Mouse (Mus musculus) liver, embryonic 11.5 days (tissue): ENCODE data around the gene Sfxn5. TPM values are rescaled to one million over a fixed set of nuclear protein-coding genes. Genes with fewer than 3 reads are reported as not detected.

Source experiments
- ATAC-seq: fragments of 200-750 bp; cut with Nextera tagmentation; replicated peaks from 2 replicates; pipeline ENCODE4 v1.8.0; 2017; ENCODE audit warnings: moderate number of reproducible peaks, mild to moderate bottlenecking, moderate TSS enrichment, moderate library complexity; ENCODE audit not compliant: low FRiP score
- DNase-seq: peaks from one replicate; pipeline ENCODE4 v3.0.0-alpha.2; 2017; ENCODE audit warnings: low spot score
- H3K27ac ChIP-seq: fragments of 300-500 bp; sonication (generic); 2 replicates; pipeline ENCODE4 v1.5.1; 2014; ENCODE audit warnings: mild to moderate bottlenecking, low read depth, low read length, control low read depth
- H3K27me3 ChIP-seq: fragments of 300-500 bp; sonication (generic); replicated peaks from 2 replicates; pipeline ENCODE4 v1.6.1; 2014; ENCODE audit warnings: low read length, mixed read lengths; ENCODE audit not compliant: control insufficient read depth, insufficient read depth
- H3K36me3 ChIP-seq: fragments of 300-500 bp; sonication (generic); 2 replicates; pipeline ENCODE4 v1.6.1; 2014; ENCODE audit warnings: mild to moderate bottlenecking, low read length, moderate library complexity, mixed read lengths; ENCODE audit not compliant: control insufficient read depth, insufficient read depth
- H3K4me1 ChIP-seq: fragments of 300-500 bp; sonication (generic); replicated peaks from 2 replicates; pipeline ENCODE4 v1.6.1; 2014; ENCODE audit warnings: low read length, mixed read lengths; ENCODE audit not compliant: control insufficient read depth, insufficient read depth
- H3K4me2 ChIP-seq: fragments of 300-500 bp; sonication (generic); 2 replicates; pipeline ENCODE4 v1.6.1; 2014; ENCODE audit warnings: mild to moderate bottlenecking, control low read depth, moderate library complexity
- H3K4me3 ChIP-seq: fragments of 300-500 bp; sonication (generic); 2 replicates; pipeline ENCODE4 v1.5.1; 2014; ENCODE audit warnings: low read depth, low read length, control low read depth
- H3K9ac ChIP-seq: fragments of 300-500 bp; sonication (generic); 2 replicates; pipeline ENCODE4 v1.6.1; 2014; ENCODE audit warnings: low read depth, low read length, control low read depth
- H3K9me3 ChIP-seq: fragments of 300-500 bp; sonication (generic); 2 replicates; pipeline ENCODE4 v1.6.1; 2016; ENCODE audit warnings: low read length, inconsistent platforms, mixed read lengths; ENCODE audit not compliant: control insufficient read depth
- WGBS: fragments of 180-500 bp; shearing (Covaris S2); extraction: QIAGEN DNeasy Blood & Tissue Kit; methylation state at CpG from one replicate; pipeline ENCODE4 v1.1.7; 2014; 5-methylcytosine and 5-hydroxymethylcytosine counted together
- polyA plus RNA-seq: library from polyadenylated mRNA; unstranded; fragments of >200 nt; fragmentation: Nextera tagmentation; extraction: Ambion mirVana; gene quantifications from 2 replicates; pipeline ENCODE4 v1.2.1, GENCODE M21; 2014

Gene Sfxn5
- polyA plus RNA-seq, result 3.8 and 4.0 TPM in 2 replicates

DNA sequence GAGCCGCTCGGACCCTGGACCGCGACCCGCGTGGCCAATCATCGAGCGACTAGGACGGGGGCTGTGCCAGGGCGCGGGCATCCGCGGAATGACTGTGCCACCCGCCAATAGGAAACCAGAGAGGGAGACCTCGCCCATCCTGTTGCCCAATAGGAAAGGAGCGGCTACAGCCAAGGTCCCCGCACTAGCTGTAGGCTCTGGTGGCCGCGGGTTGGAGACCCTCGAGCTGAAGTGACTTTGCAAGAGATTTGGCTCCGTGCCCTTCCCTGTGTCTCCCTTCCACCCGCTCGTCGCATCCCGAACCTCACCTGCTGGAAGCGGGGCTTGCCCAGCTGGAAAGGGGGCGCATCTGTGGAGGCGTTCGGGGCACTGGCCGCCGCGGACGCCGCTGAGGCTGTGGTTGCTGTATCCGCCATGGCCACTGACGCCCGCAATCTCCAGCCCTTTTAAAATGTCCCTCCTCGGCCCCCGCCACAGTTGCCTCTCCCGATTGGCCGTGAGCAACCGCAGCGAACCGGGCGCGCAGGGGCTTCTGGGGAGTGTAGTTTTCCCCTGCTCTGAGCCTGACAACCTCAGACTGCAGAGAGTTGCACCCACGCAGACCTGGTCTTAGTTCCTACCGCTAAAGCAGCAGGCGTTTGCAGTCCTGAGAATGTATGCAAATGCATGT is at the start of gene Sfxn5:
Gene Sfxn5, minus strand, starts transcription at position 423 of the 670 bp plus-strand sequence.
- under 1% methylated on average over 49 of the region's 49 CpGs for WGBS
- ATAC-seq, result peak; percentile 95
- peak within 1 kb of the TSS; percentile 83 for H3K9ac ChIP-seq
- no peaks in the 10 kb centered on the region; the same call in 1 of the 2 replicates for H3K27me3 ChIP-seq
- no peaks in the 10 kb centered on the region for H3K36me3 ChIP-seq
- H3K9me3 ChIP-seq, result no peaks in the 10 kb centered on the region
- peak within 1 kb of the TSS; percentile 79 for H3K27ac ChIP-seq
- peak within 1 kb of the TSS; percentile 56 for H3K4me3 ChIP-seq
- peak within 1 kb of the TSS; percentile 80 for H3K4me2 ChIP-seq
- peak; percentile 92 for DNase-seq
- peaks cover 7% of the 10 kb centered on the region; the same call in 1 of the 2 replicates for H3K4me1 ChIP-seq

DNA sequence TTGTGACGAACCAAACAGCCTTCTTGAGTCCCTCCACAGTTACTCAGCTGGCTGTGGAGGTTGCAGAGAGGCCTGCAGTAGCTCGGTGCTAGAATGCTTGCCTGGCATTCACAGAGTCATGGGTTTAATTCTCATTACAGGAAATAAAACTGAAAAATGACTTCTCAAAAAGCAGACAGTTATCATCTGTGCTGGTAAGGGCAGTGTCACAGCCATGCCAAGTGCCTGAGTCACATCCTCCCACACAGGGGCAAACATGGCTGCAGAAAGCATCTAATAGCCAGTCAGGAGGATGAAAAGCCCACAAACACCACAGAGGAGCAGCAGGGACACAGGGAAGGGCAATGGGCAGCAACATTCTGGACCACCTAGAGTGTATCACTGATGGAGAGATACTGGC is 49.6 kb upstream of the Sfxn5 start:
- no peak overlapping the region for H3K9ac ChIP-seq
- H3K4me2 ChIP-seq, result no peak overlapping the region
- no peaks in the 10 kb centered on the region for H3K27me3 ChIP-seq
- no peak overlapping the region for H3K4me3 ChIP-seq
- WGBS, result 81% methylated on average over 2 of the region's 2 CpGs
- ATAC-seq (no peak), DNase-seq (no peak)
- H3K9me3 ChIP-seq, result no peaks in the 10 kb centered on the region
- peaks cover 28% of the 10 kb centered on the region for H3K4me1 ChIP-seq
- H3K27ac ChIP-seq, result no peak overlapping the region
- H3K36me3 ChIP-seq, result no peaks in the 10 kb centered on the region

- DNase-seq, result no peak
- no peak overlapping the region for H3K27ac ChIP-seq
These were observed 48.4 kb upstream of the Sfxn5 start for GRCm38 (mm10) chr6:85381648-85382020.

GRCm38 (mm10) chr6:85380901-85381647 is 47.9 kb upstream of the Sfxn5 start:
- peak overlapping the region; percentile 16; the same call in 1 of the 2 replicates for H3K9ac ChIP-seq
- 0 out of 2 replicates have a peak overlapping the region, but pooled peaks have one; percentile 5 for H3K27ac ChIP-seq
- peaks cover 37% of the 10 kb centered on the region for H3K4me1 ChIP-seq
- H3K4me2 ChIP-seq, result peak overlapping the region; percentile 74
- DNase-seq (peak; percentile 52), ATAC-seq (0 out of 2 replicates have a peak, but pooled peaks have one; percentile 21)
- no peaks in the 10 kb centered on the region for H3K27me3 ChIP-seq
- WGBS, result 11% methylated on average over 17 of the region's 17 CpGs
- no peaks in the 10 kb centered on the region for H3K9me3 ChIP-seq
- H3K36me3 ChIP-seq, result no peaks in the 10 kb centered on the region
- H3K4me3 ChIP-seq, result peak overlapping the region; percentile 38

More at GRCm38 (mm10) chr6:85381648-85382020, 48.4 kb upstream of the Sfxn5 start:
- 57% methylated on average over 10 of the region's 10 CpGs for WGBS
- H3K36me3 ChIP-seq, result no peaks in the 10 kb centered on the region
- H3K9ac ChIP-seq, result no peak overlapping the region
- H3K4me3 ChIP-seq, result peak overlapping the region; percentile 38; the same call in 1 of the 2 replicates
- no peaks in the 10 kb centered on the region for H3K9me3 ChIP-seq
- ATAC-seq, result no peak
- H3K4me1 ChIP-seq, result peaks cover 37% of the 10 kb centered on the region
- H3K4me2 ChIP-seq, result peak overlapping the region; percentile 74
- no peaks in the 10 kb centered on the region for H3K27me3 ChIP-seq

GRCm38 (mm10) chr6:85380201-85380900 is 47.1 kb upstream of the Sfxn5 start:
- no peaks in the 10 kb centered on the region for H3K36me3 ChIP-seq
- DNase-seq, result peak; percentile 67
- peak overlapping the region; percentile 74 for H3K4me2 ChIP-seq
- no peaks in the 10 kb centered on the region for H3K9me3 ChIP-seq
- WGBS, result 24% methylated on average over 10 of the region's 10 CpGs
- ATAC-seq, result peak; percentile 66
- H3K27ac ChIP-seq, result no peak overlapping the region
- H3K4me3 ChIP-seq, result peak overlapping the region; percentile 38
- H3K9ac ChIP-seq, result no peak overlapping the region
- peaks cover 37% of the 10 kb centered on the region for H3K4me1 ChIP-seq
- no peaks in the 10 kb centered on the region for H3K27me3 ChIP-seq

DNA sequence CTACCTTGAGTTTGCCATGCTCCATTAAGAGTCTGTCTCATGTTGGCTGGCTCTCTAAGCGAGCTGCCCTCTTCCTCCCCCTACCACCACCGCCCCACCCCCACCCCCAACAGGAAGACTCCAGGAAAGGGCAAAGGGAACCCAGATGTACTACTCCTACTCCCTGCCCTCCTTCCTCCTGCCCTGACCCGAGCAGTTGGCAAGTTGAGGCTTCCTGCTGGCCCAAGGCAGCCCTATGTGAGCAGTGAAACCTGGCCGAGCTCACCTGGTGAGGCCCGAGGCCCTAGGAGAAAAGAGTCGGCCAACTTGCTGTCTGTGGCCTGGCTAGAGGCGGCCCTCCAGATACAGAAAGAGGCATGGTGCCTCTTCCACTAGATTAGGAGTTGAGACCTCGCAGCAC is 45.4 kb upstream of the Sfxn5 start:
- no peak overlapping the region for H3K9ac ChIP-seq
- no peak overlapping the region for H3K4me2 ChIP-seq
- no peak for DNase-seq
- 39% methylated on average over 8 of the region's 8 CpGs for WGBS
- H3K36me3 ChIP-seq, result no peaks in the 10 kb centered on the region
- H3K27ac ChIP-seq, result no peak overlapping the region
- no peaks in the 10 kb centered on the region for H3K27me3 ChIP-seq
- no peaks in the 10 kb centered on the region for H3K9me3 ChIP-seq
- H3K4me1 ChIP-seq, result peaks cover 37% of the 10 kb centered on the region
- ATAC-seq, result no peak
- H3K4me3 ChIP-seq, result no peak overlapping the region

DNA sequence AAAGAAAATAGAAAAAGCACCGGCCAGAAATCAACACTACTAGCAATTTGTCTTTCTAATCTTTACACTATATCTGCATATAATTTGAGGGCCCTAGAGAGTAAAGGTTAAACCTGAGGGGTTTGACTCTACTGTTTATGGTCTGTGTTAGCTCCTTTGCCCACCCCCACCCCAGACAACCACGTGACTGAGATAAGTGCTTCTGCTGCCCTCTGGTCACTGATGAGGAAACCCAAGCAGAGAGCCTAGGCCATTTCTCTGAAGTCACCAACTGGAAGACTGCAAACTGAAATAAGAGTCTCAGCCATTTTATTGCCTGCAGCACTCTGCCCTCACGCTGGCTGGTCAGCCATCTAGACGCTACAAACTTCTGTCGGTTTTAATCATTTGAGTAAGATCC is 44.7 kb upstream of the Sfxn5 start:
- no peaks in the 10 kb centered on the region for H3K9me3 ChIP-seq
- H3K36me3 ChIP-seq, result no peaks in the 10 kb centered on the region
- H3K4me1 ChIP-seq, result peaks cover 37% of the 10 kb centered on the region
- no peak overlapping the region for H3K27ac ChIP-seq
- H3K4me3 ChIP-seq, result no peak overlapping the region
- H3K27me3 ChIP-seq, result no peaks in the 10 kb centered on the region
- no peak for DNase-seq
- H3K9ac ChIP-seq, result no peak overlapping the region
- no peak overlapping the region; the same call in 1 of the 2 replicates for H3K4me2 ChIP-seq
- ATAC-seq, result no peak
- WGBS, result 41% methylated on average over 5 of the region's 5 CpGs

- H3K27me3 ChIP-seq, result no peaks in the 10 kb centered on the region
- ATAC-seq (no peak), DNase-seq (no peak)
- peaks cover 37% of the 10 kb centered on the region for H3K4me1 ChIP-seq
- H3K4me2 ChIP-seq, result 0 out of 2 replicates have a peak overlapping the region, but pooled peaks have one; percentile 9
- WGBS, result 52% methylated on average over 4 of the region's 4 CpGs
- no peaks in the 10 kb centered on the region for H3K9me3 ChIP-seq
- no peak overlapping the region for H3K27ac ChIP-seq
- no peak overlapping the region for H3K9ac ChIP-seq
- no peak overlapping the region for H3K4me3 ChIP-seq
- H3K36me3 ChIP-seq, result no peaks in the 10 kb centered on the region
These were observed 44.0 kb upstream of the Sfxn5 start for GRCm38 (mm10) chr6:85377066-85377734.
